Mouse (Mus musculus): ENCODE results near the gene Gps2. TPM values are rescaled to one million over a fixed set of nuclear protein-coding genes. Genes with fewer than 3 reads are reported as not detected.

Gene Gps2
- total and polyA plus RNA-seq, 3 experiments: 78.0 to 113 TPM; not detected in 1

- no peak overlapping the region for H3K4me3 ChIP-seq (ENCODE audit: control insufficient read depth in 1 of 2, insufficient read depth in 1 of 2, low read depth in 2 of 2, low read length in 2 of 2)
- no peaks in the 10 kb centered on the region for H3K79me2 ChIP-seq (ENCODE audit: control insufficient read depth, insufficient read depth, low read length, poor library complexity)
- no peak for DNase-seq (ENCODE audit: low read depth, low spot score)
- TF ChIP-seq MYC (IDR thresholded peaks at IDR 0.05; ENCODE audit: low read depth, low read length) (no peak), SMC3 (IDR thresholded peaks at IDR 0.05; ENCODE audit: low read depth, low read length) (no peak), NRF1 (IDR thresholded peaks at IDR 0.05; ENCODE audit: insufficient read depth, low read depth, low read length, poor library complexity, severe bottlenecking) (no peak), POLR2AphosphoS2 (IDR thresholded peaks at IDR 0.05; ENCODE audit: low read length) (no peak), NELFE (IDR thresholded peaks at IDR 0.05; ENCODE audit: low read depth, low read length) (no peak), MAX (IDR thresholded peaks at IDR 0.05; ENCODE audit: low read length) (no peak), SIN3A (IDR thresholded peaks at IDR 0.05; ENCODE audit: low read length) (no peak), TBP (IDR thresholded peaks at IDR 0.05; ENCODE audit: low read depth, low read length) (no peak), TCF12 (IDR thresholded peaks at IDR 0.05; ENCODE audit: low read depth, low read length) (no peak), USF2 (IDR thresholded peaks at IDR 0.05; ENCODE audit: borderline replicate concordance in 1 of 2, insufficient read depth in 1 of 2, low read depth in 1 of 2, low read length in 2 of 2) (no peak), POLR2A (IDR thresholded peaks at IDR 0.05; ENCODE audit: control insufficient read depth in 1 of 2, insufficient read depth in 1 of 2, low read depth in 1 of 2, low read length in 2 of 2, poor library complexity in 1 of 2) (no peak), ZMIZ1 (IDR thresholded peaks at IDR 0.05; ENCODE audit: low read depth, low read length) (no peak), MAZ (IDR thresholded peaks at IDR 0.05; ENCODE audit: low read depth, low read length) (no peak), BHLHE40 (IDR thresholded peaks at IDR 0.05; ENCODE audit: borderline replicate concordance, low read depth, low read length) (no peak), EP300 (IDR thresholded peaks at IDR 0.05; ENCODE audit: low read depth in 1 of 2, low read length in 2 of 2) (no peak), ELF1 (IDR thresholded peaks at IDR 0.05; ENCODE audit: low read depth, low read length) (no peak), USF1 (IDR thresholded peaks at IDR 0.05; ENCODE audit: low read depth, low read length) (no peak), POLR2AphosphoS5 (IDR thresholded peaks at IDR 0.05; ENCODE audit: borderline replicate concordance, low read depth, low read length) (no peak)
- H3K27ac ChIP-seq (ENCODE audit: control insufficient read depth, low read depth, low read length): no peak overlapping the region
- H3K4me1 ChIP-seq (ENCODE audit: control insufficient read depth in 1 of 2, insufficient read depth in 2 of 2, low read length in 2 of 2): 0 out of 4 replicates have a peak, but pooled peaks cover 3 to 4% of the 10 kb centered on the region in 2 experiments
- H3K9me3 ChIP-seq (replicated peaks; ENCODE audit: insufficient read depth, low read length): no peaks in the 10 kb centered on the region
- H3K36me3 ChIP-seq (ENCODE audit: control insufficient read depth in 1 of 2, insufficient read depth in 2 of 2, low read length in 2 of 2): peaks cover 0 to 4% of the 10 kb centered on the region in 2 experiments; a peak in 1 of 4 replicates
- H3K27me3 ChIP-seq (ENCODE audit: control insufficient read depth in 1 of 2, insufficient read depth in 2 of 2, low read length in 2 of 2): peaks cover 10 to 12% of the 10 kb centered on the region in 2 experiments
- no peak overlapping the region for H3K9ac ChIP-seq (ENCODE audit: control insufficient read depth, low read depth, low read length, poor library complexity, severe bottlenecking)
These were observed 25.5 kb downstream of the Gps2 start for GRCm38 (mm10) chr11:69939181-69939580.

- H3K9ac ChIP-seq (ENCODE audit: control insufficient read depth, low read depth, low read length, poor library complexity, severe bottlenecking): no peak overlapping the region
- DNase-seq (ENCODE audit: low read depth, low spot score): no peak
- no peak overlapping the region for H3K27ac ChIP-seq (ENCODE audit: control insufficient read depth, low read depth, low read length)
- H3K4me1 ChIP-seq (ENCODE audit: control insufficient read depth in 1 of 2, insufficient read depth in 2 of 2, low read length in 2 of 2): 0 out of 4 replicates have a peak, but pooled peaks cover 3 to 4% of the 10 kb centered on the region in 2 experiments
- peaks cover 0 to 3% of the 10 kb centered on the region in 2 experiments; a peak in 1 of 4 replicates for H3K36me3 ChIP-seq (ENCODE audit: control insufficient read depth in 1 of 2, insufficient read depth in 2 of 2, low read length in 2 of 2)
- peaks cover 10 to 14% of the 10 kb centered on the region in 2 experiments for H3K27me3 ChIP-seq (ENCODE audit: control insufficient read depth in 1 of 2, insufficient read depth in 2 of 2, low read length in 2 of 2)
- H3K4me3 ChIP-seq (ENCODE audit: control insufficient read depth in 1 of 2, insufficient read depth in 1 of 2, low read depth in 2 of 2, low read length in 2 of 2): no peak overlapping the region
- TF ChIP-seq ETS1 (IDR thresholded peaks at IDR 0.05; ENCODE audit: low read depth, low read length) (no peak), MAFK (IDR thresholded peaks at IDR 0.05; ENCODE audit: borderline replicate concordance, low read depth, low read length) (no peak), ZMIZ1 (IDR thresholded peaks at IDR 0.05; ENCODE audit: low read depth, low read length) (no peak), USF2 (IDR thresholded peaks at IDR 0.05; ENCODE audit: borderline replicate concordance in 1 of 2, insufficient read depth in 1 of 2, low read depth in 1 of 2, low read length in 2 of 2) (no peak), MYC (IDR thresholded peaks at IDR 0.05; ENCODE audit: low read depth, low read length) (no peak), ELF1 (IDR thresholded peaks at IDR 0.05; ENCODE audit: low read depth, low read length) (no peak), HCFC1 (IDR thresholded peaks at IDR 0.05; ENCODE audit: low read depth, low read length) (no peak), TCF12 (IDR thresholded peaks at IDR 0.05; ENCODE audit: low read depth, low read length) (no peak), GABPA (IDR thresholded peaks at IDR 0.05; ENCODE audit: low read depth, low read length) (no peak), ZNF384 (IDR thresholded peaks at IDR 0.05; ENCODE audit: low read depth, low read length) (no peak), MAZ (IDR thresholded peaks at IDR 0.05; ENCODE audit: low read depth, low read length) (no peak), CHD1 (IDR thresholded peaks at IDR 0.05; ENCODE audit: low read depth, low read length) (no peak), E2F4 (IDR thresholded peaks at IDR 0.05; ENCODE audit: borderline replicate concordance, low read depth, low read length) (no peak), POLR2AphosphoS5 (IDR thresholded peaks at IDR 0.05; ENCODE audit: borderline replicate concordance, low read depth, low read length) (no peak), ZKSCAN1 (IDR thresholded peaks at IDR 0.05; ENCODE audit: low read depth, low read length) (no peak)
- no peaks in the 10 kb centered on the region for H3K9me3 ChIP-seq (replicated peaks; ENCODE audit: insufficient read depth, low read length)
- H3K79me2 ChIP-seq (ENCODE audit: control insufficient read depth, insufficient read depth, low read length, poor library complexity): no peaks in the 10 kb centered on the region
These were observed 26.0 kb downstream of the Gps2 start for GRCm38 (mm10) chr11:69939731-69940130.

Measured in MEL (cell line).